Mouse (Mus musculus) midbrain, postnatal 0 days (tissue): ENCODE data around the gene Pdzd2. TPM values are rescaled to one million over a fixed set of nuclear protein-coding genes. Genes with fewer than 3 reads are reported as not detected.

Source experiments
- ATAC-seq: fragments of 200-750 bp; cut with Nextera tagmentation; 2 replicates; pipeline ENCODE4 v1.8.0; 2017; ENCODE audit warnings: moderate number of reproducible peaks, mild to moderate bottlenecking, moderate TSS enrichment, moderate library complexity; ENCODE audit not compliant: low FRiP score
- DNase-seq: peaks from one replicate; pipeline ENCODE4 v3.0.0-alpha.2; 2015; ENCODE audit warnings: low spot score
- H3K27ac ChIP-seq: fragments of 300-500 bp; sonication (generic); 2 replicates; pipeline ENCODE4 v1.5.1; 2014; ENCODE audit warnings: low read depth, mild to moderate bottlenecking, low read length, mixed read lengths
- H3K27me3 ChIP-seq: fragments of 300-500 bp; sonication (generic); 2 replicates; pipeline ENCODE4 v1.6.1; 2014; ENCODE audit warnings: low read length, control low read depth, mixed read lengths; ENCODE audit not compliant: insufficient read depth
- H3K36me3 ChIP-seq: fragments of 300-500 bp; sonication (generic); 2 replicates; pipeline ENCODE4 v1.6.1; 2014; ENCODE audit warnings: low read length, control low read depth, mixed read lengths; ENCODE audit not compliant: insufficient read depth
- H3K4me1 ChIP-seq: fragments of 300-500 bp; sonication (generic); 2 replicates; pipeline ENCODE4 v1.6.1; 2014; ENCODE audit warnings: mild to moderate bottlenecking, control low read depth, antibody characterized with exemption, low read length, mixed read lengths; ENCODE audit not compliant: insufficient read depth
- H3K4me2 ChIP-seq: fragments of 300-500 bp; sonication (generic); 2 replicates; pipeline ENCODE4 v1.6.1; 2014; ENCODE audit warnings: low read depth, mild to moderate bottlenecking, low read length, mixed read lengths; ENCODE audit not compliant: poor library complexity, severe bottlenecking
- H3K4me3 ChIP-seq: fragments of 300-500 bp; sonication (generic); 2 replicates; pipeline ENCODE4 v1.5.1; 2014; ENCODE audit warnings: low read depth, mild to moderate bottlenecking, low read length, moderate library complexity
- H3K9ac ChIP-seq: fragments of 300-500 bp; sonication (generic); replicated peaks from 2 replicates; pipeline ENCODE4 v1.6.1; 2014; ENCODE audit warnings: mild to moderate bottlenecking, low read length, moderate library complexity, mixed read lengths; ENCODE audit not compliant: poor library complexity, severe bottlenecking
- H3K9me3 ChIP-seq: fragments of 300-500 bp; sonication (generic); 2 replicates; pipeline ENCODE4 v1.6.1; 2016; ENCODE audit warnings: low read length, control low read depth
- CTCF ChIP-seq: IDR thresholded peaks from 2 replicates; pipeline ENCODE4 v1.5.1; 2016; ENCODE audit warnings: antibody characterized with exemption, mild to moderate bottlenecking
- WGBS: fragments of 180-500 bp; shearing (Covaris S2); extraction: QIAGEN DNeasy Blood & Tissue Kit; methylation state at CpG from one replicate; pipeline ENCODE4 v1.1.7; 2014; 5-methylcytosine and 5-hydroxymethylcytosine counted together
- polyA plus RNA-seq: library from polyadenylated mRNA; unstranded; fragments of >200 nt; fragmentation: Nextera tagmentation; extraction: Ambion mirVana; gene quantifications from 2 replicates; pipeline ENCODE4 v1.2.1, GENCODE M21; 2015
- total RNA-seq: library from RNA; depleted of rRNA; stranded (reverse); fragments of >200 nt; gene quantifications from 2 replicates; pipeline ENCODE4 v1.2.3, GENCODE M21; 2014

The Pdzd2 gene
- total and polyA plus RNA-seq, 2 experiments from 2014 or later: 15.8 to 29.8 TPM

DNA sequence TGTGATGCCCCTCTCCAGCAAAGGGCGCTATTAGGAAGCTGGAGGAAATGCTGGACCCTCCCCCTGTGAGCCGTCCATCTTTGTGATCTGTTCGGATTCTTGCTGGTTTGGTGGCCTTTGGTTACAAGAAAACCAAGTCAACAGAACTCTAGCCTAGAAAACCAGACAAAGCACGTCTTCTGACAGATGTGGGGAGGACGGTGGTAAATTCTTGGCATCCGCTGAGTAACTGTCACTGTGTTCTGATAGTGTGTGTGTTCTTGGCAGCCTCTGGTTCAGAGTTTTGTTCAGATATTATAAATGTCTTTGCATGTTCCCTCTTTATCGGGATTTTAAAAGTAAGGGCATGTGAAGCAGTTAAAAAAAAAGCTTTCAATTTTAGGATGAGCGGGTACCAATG lies 274.0 kb downstream of the Pdzd2 start:
- WGBS: 88% methylated on average over 8 of the region's 8 CpGs

DNA sequence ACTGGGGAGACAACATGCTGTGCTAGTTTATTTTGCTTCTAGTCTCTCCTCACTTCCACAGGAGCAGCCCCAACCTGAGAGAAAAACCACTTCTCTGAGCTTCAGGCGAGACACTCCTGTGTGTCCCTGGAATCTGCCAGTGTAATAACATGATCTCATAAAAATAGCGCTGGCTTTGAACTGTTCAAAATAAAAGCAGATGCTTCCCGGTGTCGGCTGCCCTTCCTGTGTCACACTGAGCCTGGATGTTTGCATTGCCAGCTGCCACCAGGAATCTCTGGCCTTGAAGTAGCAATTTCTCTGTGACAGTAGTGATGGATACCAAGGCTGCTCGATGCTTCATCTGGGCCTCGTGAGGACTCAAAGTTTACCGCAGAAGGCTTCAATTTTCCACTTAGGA lies 282.9 kb downstream of the Pdzd2 start:
- Histone ChIP-seq H3K27ac (no peak overlapping the region), H3K27me3 (no peaks in the 10 kb centered on the region), H3K9me3 (no peaks in the 10 kb centered on the region), H3K4me1 (no peaks in the 10 kb centered on the region), H3K4me3 (no peak overlapping the region), H3K9ac (no peak overlapping the region), H3K36me3 (no peaks in the 10 kb centered on the region), H3K4me2 (no peak overlapping the region)
- 71% methylated on average over 7 of the region's 7 CpGs for WGBS
- no peak for ATAC-seq
- no peak for TF ChIP-seq CTCF
- no peak for DNase-seq

More for the DNA sequence above, 274.0 kb downstream of the Pdzd2 start:
- H3K4me2 ChIP-seq: no peak overlapping the region
- no peak overlapping the region for H3K27ac ChIP-seq
- no peak overlapping the region for H3K4me3 ChIP-seq
- H3K4me1 ChIP-seq: no peaks in the 10 kb centered on the region
- no peaks in the 10 kb centered on the region for H3K9me3 ChIP-seq
- no peak overlapping the region for H3K9ac ChIP-seq
- DNase-seq (no peak), ATAC-seq (no peak)
- H3K36me3 ChIP-seq: no peaks in the 10 kb centered on the region
- no peaks in the 10 kb centered on the region for H3K27me3 ChIP-seq
- no peak for TF ChIP-seq CTCF

DNA sequence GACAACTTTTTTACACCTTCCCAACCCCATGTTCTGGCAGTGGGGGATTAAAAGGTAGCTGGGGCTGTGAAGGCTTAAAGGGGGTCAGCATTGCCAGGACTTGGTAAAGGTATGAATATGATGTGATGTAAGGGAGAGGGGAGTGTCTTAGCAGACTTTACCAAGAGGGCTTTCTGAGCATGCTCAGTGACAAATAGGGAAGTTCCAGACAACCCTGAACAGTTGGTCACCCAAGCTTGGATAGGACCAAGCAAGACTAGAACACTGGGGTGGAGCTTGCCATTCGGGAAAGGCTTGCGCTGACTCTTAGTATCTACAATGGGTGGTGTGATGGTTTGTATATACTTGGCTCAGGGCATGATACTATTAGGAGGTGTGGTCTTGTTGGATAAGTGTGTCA lies 286.4 kb downstream of the Pdzd2 start:
- Histone ChIP-seq H3K9ac (no peak overlapping the region), H3K27ac (no peak overlapping the region), H3K36me3 (no peaks in the 10 kb centered on the region), H3K4me1 (no peaks in the 10 kb centered on the region), H3K27me3 (no peaks in the 10 kb centered on the region), H3K4me2 (no peak overlapping the region), H3K4me3 (no peak overlapping the region), H3K9me3 (no peaks in the 10 kb centered on the region)
- ATAC-seq (no peak), DNase-seq (no peak)
- WGBS: 100% methylated on average over 2 of the region's 2 CpGs
- TF ChIP-seq CTCF: no peak

DNA sequence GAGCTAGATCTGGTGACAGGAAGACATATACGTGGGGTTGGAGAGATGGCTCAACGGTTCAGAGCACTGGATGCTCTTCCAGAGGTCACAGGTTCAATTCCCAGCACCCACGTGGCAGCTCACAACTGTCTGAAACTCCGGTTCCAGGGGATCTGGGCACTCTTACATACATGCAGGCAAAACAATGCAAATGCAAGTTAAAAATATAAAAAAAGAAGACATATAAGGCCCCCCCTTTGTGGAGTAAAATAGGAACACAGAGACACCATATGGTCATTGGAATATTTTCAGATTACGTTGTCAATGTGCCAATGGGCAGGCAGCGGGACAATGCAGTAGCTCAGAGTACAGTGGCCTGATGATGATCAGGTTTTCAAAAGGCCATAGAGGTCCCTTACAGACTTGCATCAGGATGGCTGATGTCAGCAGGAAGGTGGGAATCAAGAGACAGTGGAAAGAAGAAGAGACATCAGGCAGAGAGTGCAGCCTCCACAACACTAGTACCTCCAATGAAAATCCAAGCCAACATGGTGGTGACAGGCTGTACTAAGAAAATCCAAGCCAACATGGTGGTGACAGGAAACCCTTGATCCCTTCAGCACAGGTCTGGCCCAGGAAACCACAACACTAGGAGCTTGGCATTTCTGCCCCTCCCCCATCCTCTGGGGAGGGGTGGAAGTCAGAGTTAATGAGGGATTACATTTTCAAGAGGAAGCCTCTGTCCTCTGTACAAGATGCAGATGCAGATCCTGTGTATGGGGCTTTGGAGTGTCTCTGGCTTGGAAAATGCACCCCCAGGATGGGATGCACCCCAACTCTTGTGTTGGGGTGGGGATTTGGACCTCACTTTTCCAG lies 287.4 kb downstream of the Pdzd2 start:
- 84% methylated on average over 6 of the region's 6 CpGs for WGBS
- no peaks in the 10 kb centered on the region for H3K27me3 ChIP-seq
- ATAC-seq (no peak), DNase-seq (no peak)
- no peaks in the 10 kb centered on the region for H3K9me3 ChIP-seq
- H3K4me3 ChIP-seq: no peak overlapping the region
- H3K9ac ChIP-seq: no peak overlapping the region
- no peak overlapping the region for H3K27ac ChIP-seq
- no peaks in the 10 kb centered on the region for H3K36me3 ChIP-seq
- H3K4me2 ChIP-seq: no peak overlapping the region
- no peak for TF ChIP-seq CTCF
- no peaks in the 10 kb centered on the region for H3K4me1 ChIP-seq

DNA sequence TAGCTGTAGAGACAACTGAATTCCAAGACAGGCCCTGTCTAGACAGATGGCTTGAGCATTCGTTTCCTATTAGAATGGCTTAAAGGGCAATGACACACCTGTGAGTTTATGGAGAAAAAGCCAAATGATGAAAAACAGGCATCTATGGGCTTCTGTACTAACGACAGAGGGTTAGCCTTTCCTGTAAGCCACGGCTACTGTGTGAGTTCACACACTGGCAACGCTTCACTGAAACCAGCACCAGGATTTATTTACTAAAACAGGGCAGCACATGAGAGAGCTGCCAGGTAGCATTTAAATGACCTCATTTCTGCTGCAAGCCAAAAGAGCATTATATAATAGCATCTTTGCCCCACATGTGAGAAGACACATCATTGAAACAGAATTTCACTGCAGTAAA lies 288.3 kb downstream of the Pdzd2 start:
- H3K4me3 ChIP-seq: no peak overlapping the region
- 60% methylated on average over 4 of the region's 4 CpGs for WGBS
- no peaks in the 10 kb centered on the region for H3K36me3 ChIP-seq
- no peak for ATAC-seq
- no peak overlapping the region for H3K4me2 ChIP-seq
- H3K27ac ChIP-seq: no peak overlapping the region
- no peaks in the 10 kb centered on the region for H3K27me3 ChIP-seq
- no peak overlapping the region for H3K9ac ChIP-seq
- H3K9me3 ChIP-seq: no peaks in the 10 kb centered on the region
- TF ChIP-seq CTCF: no peak
- H3K4me1 ChIP-seq: no peaks in the 10 kb centered on the region
- DNase-seq: no peak

DNA sequence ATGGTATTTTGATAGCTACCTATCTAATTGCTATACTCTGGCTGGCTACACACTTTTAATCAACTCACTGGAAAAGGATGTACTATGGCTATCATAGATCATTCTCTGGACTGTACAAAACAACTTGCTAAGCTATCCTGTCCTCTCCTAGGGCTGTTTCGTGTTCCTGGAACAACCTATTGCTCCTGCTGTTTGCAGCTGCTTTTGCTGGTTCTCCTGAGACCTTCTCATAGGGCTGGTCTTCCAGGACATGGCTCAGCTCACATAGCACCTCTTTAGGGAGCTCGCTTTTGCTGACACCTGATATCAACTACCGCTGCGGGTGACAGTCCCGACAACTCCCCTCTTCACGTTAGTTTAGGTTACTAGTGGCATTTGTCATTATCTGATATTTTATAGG lies 288.9 kb downstream of the Pdzd2 start:
- Histone ChIP-seq H3K4me1 (no peaks in the 10 kb centered on the region), H3K27me3 (no peaks in the 10 kb centered on the region), H3K4me3 (no peak overlapping the region), H3K9me3 (no peaks in the 10 kb centered on the region), H3K27ac (no peak overlapping the region), H3K4me2 (no peak overlapping the region), H3K36me3 (no peaks in the 10 kb centered on the region), H3K9ac (no peak overlapping the region)
- no peak for TF ChIP-seq CTCF
- no peak for DNase-seq
- no peak for ATAC-seq
- WGBS: 93% methylated on average over 6 of the region's 6 CpGs
